ENCODE assay signal across 8 mouse cellular contexts in the genomic region with DNA sequence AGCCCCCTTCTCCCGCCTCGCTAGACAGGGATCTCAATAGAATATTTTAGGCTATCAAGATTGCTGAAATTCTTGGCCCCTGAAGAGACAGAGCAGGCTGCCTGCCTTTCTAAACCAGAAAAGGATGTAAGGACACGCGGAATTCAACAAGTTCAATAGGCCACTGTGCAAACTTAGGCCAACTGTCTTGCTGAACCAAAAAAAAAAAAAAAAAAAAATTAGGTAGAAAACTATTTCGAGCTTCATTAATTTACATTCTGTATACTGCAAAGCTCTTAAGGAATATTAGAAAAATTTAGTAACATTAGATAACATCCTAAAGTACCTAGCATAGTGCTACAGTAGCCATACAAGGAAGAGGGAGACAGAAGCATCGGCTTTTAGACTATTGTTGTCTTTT.
DNase-seq lines count a peak whose midpoint lies in the region; ATAC-seq and TF ChIP-seq lines count a peak whose summit lies in the region.

No protein-coding gene starts in this region.

- TF ChIP-seq CTCF in heart, adult 2 months (IDR thresholded peaks at IDR 0.05), result no peak
- no peak for TF ChIP-seq CTCF in testis, adult 2 months (IDR thresholded peaks at IDR 0.05; ENCODE audit: control insufficient read depth, insufficient read depth, insufficient replicate concordance, low read depth, low read length)
- no peak for TF ChIP-seq CTCF in stomach, postnatal 0 days (IDR thresholded peaks at IDR 0.05; ENCODE audit: low read depth)

- peak overlapping the region; percentile 99 for H3K27ac ChIP-seq in heart, adult 2 months
- peak overlapping the region; percentile 98 for H3K27ac ChIP-seq in testis, adult 2 months (ENCODE audit: control insufficient read depth, insufficient read depth, low read depth, low read length)
- H3K27ac ChIP-seq in liver, embryonic 13.5 days, result no peak overlapping the region
- H3K27ac ChIP-seq in stomach, postnatal 0 days (replicated peaks), result peak overlapping the region; percentile 98

- peak overlapping the region; percentile 82 for H3K4me3 ChIP-seq in heart, adult 2 months
- peak overlapping the region; percentile 99 for H3K4me3 ChIP-seq in testis, adult 2 months (ENCODE audit: control insufficient read depth, low read depth, low read length)
- H3K4me3 ChIP-seq in liver, embryonic 13.5 days (replicated peaks), result no peak overlapping the region
- peak overlapping the region; percentile 87; the same call in 1 of the 2 replicates for H3K4me3 ChIP-seq in stomach, postnatal 0 days (ENCODE audit: low read depth, low read length)

- peaks cover 20% of the 10 kb centered on the region for H3K4me1 ChIP-seq in heart, adult 2 months (ENCODE audit: control insufficient read depth, insufficient read depth, low read length)
- peaks cover 3% of the 10 kb centered on the region; the same call in 1 of the 2 replicates for H3K4me1 ChIP-seq in testis, adult 2 months (ENCODE audit: control insufficient read depth, insufficient read depth, low read length)
- peaks cover 23% of the 10 kb centered on the region for H3K4me1 ChIP-seq in liver, embryonic 13.5 days (replicated peaks)
- no peaks in the 10 kb centered on the region; the same call in 1 of the 2 replicates for H3K4me1 ChIP-seq in stomach, postnatal 0 days (replicated peaks; ENCODE audit: control insufficient read depth, insufficient read depth)

- H3K36me3 ChIP-seq in heart, adult 2 months (ENCODE audit: control insufficient read depth, insufficient read depth, low read length), result peaks cover 21% of the 10 kb centered on the region
- no peaks in the 10 kb centered on the region for H3K36me3 ChIP-seq in testis, adult 2 months (ENCODE audit: control insufficient read depth, insufficient read depth, low read length)
- H3K36me3 ChIP-seq in liver, embryonic 13.5 days, result no peaks in the 10 kb centered on the region
- H3K36me3 ChIP-seq in stomach, postnatal 0 days (ENCODE audit: control insufficient read depth, insufficient read depth, low read length), result no peaks in the 10 kb centered on the region

- WGBS in heart, adult 2 months, result 19% methylated on average over 6 of the region's 6 CpGs
- 23% methylated on average over 6 of the region's 6 CpGs for WGBS in liver, embryonic 13.5 days (ENCODE audit: insufficient replicate concordance)
- 41% methylated on average over 6 of the region's 6 CpGs for WGBS in stomach, postnatal 0 days

- H3K27me3 ChIP-seq in heart, adult 2 months (ENCODE audit: control insufficient read depth, insufficient read depth, low read length), result no peaks in the 10 kb centered on the region
- H3K27me3 ChIP-seq in testis, adult 2 months (ENCODE audit: control insufficient read depth, insufficient read depth, low read length), result no peaks in the 10 kb centered on the region
- peaks cover 86% of the 10 kb centered on the region for H3K27me3 ChIP-seq in liver, embryonic 13.5 days
- no peaks in the 10 kb centered on the region for H3K27me3 ChIP-seq in stomach, postnatal 0 days (ENCODE audit: control insufficient read depth, insufficient read depth, low read length)

- no peak for TF ChIP-seq EP300 in heart, adult 2 months (IDR thresholded peaks at IDR 0.05; ENCODE audit: insufficient read depth, low read depth, low read length)
- no peak for TF ChIP-seq EP300 in stomach, postnatal 0 days (optimal IDR thresholded peaks at IDR 0.05)

- intact Hi-C loops in heart, adult 2 months (cut with DNase I), result loop anchor here (2.0 to 5.0 kb wide), 3 partner anchors 23 to 86 kb away; no protein-coding TSS in a partner anchor

- no peak for TF ChIP-seq POLR2A in heart, adult 2 months (IDR thresholded peaks at IDR 0.05; ENCODE audit: insufficient read depth, low read depth, low read length)
- TF ChIP-seq POLR2A in testis, adult 2 months (IDR thresholded peaks at IDR 0.05; ENCODE audit: control insufficient read depth, low read depth, low read length), result no peak

- peak overlapping the region; percentile 72 for H3K4me2 ChIP-seq in liver, embryonic 13.5 days
- H3K4me2 ChIP-seq in stomach, postnatal 0 days (replicated peaks; ENCODE audit: low read depth), result peak overlapping the region; percentile 67

- peaks cover 4% of the 10 kb centered on the region for H3K79me2 ChIP-seq in heart, adult 2 months (replicated peaks; ENCODE audit: control insufficient read depth, insufficient read depth, low read length)

- H3K9me3 ChIP-seq in liver, embryonic 13.5 days (replicated peaks), result no peaks in the 10 kb centered on the region
- no peaks in the 10 kb centered on the region for H3K9me3 ChIP-seq in stomach, postnatal 0 days (ENCODE audit: control insufficient read depth, low read length)

- peak overlapping the region; percentile 73 for H3K9ac ChIP-seq in heart, adult 2 months (ENCODE audit: low read depth, low read length)
- H3K9ac ChIP-seq in liver, embryonic 13.5 days, result no peak overlapping the region
- H3K9ac ChIP-seq in stomach, postnatal 0 days (ENCODE audit: low read length), result peak overlapping the region; percentile 91; the same call in 1 of the 2 replicates

- no peak for ATAC-seq in liver, embryonic 13.5 days (ENCODE audit: low read depth)
- no peak for ATAC-seq in stomach, postnatal 0 days (ENCODE audit: low FRiP score, low TSS enrichment)
- no peak for ATAC-seq in megakaryocyte-erythroid progenitor cell, adult 5-6 weeks (replicated peaks; ENCODE audit: low FRiP score, low TSS enrichment, poor library complexity, severe bottlenecking)

- no peak for DNase-seq in heart, adult 2 months
- DNase-seq in heart, adult 18-20 months, result no peak
- no peak for DNase-seq in testis, postnatal 14 days (ENCODE audit: low spot score)
- DNase-seq in liver, embryonic 13.5 days, result no peak
- DNase-seq in stomach, postnatal 0 days (ENCODE audit: low spot score), result no peak
- DNase-seq in frontal cortex, postnatal 14 days (ENCODE audit: low spot score in 2 of 2), result no peak
